Comparison of ENCODE assay signal across 18 mouse cellular contexts in the genomic region with DNA sequence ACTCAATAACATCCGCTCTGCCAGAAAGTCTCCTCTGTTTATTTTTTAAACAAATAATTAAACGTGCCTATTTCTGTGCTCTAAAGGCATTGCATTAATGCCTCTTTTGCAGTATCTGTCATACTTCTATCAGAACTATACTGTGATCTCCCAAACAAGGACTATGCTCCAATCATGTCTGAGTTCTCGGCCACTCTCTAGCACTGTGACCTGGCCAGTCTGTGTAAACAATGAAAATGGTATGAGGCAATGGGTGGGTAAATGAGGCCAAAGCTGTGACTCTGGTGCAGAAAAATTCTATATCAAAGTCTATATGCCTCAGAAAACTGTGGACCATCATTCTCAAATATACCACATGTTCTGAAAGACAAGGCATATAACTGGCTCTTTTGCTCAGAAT.
DNase-seq lines count a peak whose midpoint lies in the region; ATAC-seq and TF ChIP-seq lines count a peak whose summit lies in the region.
"Had no signal": no experiment of that assay in that cellular context is flagged by ENCODE, and none has a peak within 500 bp of the region (broad histone marks: within the 10 kb centered on the region; RNA-seq: fewer than 3 reads in every experiment).

No protein-coding gene starts in this region.

- no peak overlapping the region for H3K4me2 ChIP-seq in liver, embryonic 16.5 days (ENCODE audit: low read depth, low read length)
- H3K4me2 ChIP-seq in liver, embryonic 12.5 days, result no peak overlapping the region
- H3K4me2 ChIP-seq: heart, embryonic 11.5 days; heart, embryonic 15.5 days; hindbrain, embryonic 13.5 days had no signal

- no peak overlapping the region for H3K4me3 ChIP-seq in gastrocnemius, adult 2 months
- H3K4me3 ChIP-seq in liver, embryonic 16.5 days (ENCODE audit: low read depth, low read length), result no peak overlapping the region
- H3K4me3 ChIP-seq in liver, embryonic 12.5 days, result no peak overlapping the region
- no peak overlapping the region for H3K4me3 ChIP-seq in embryonic fibroblast, embryonic 13.5 days (ENCODE audit: insufficient read depth, low read length)
- no peak overlapping the region for H3K4me3 ChIP-seq in cerebellum, adult 2 months (replicated peaks; ENCODE audit: insufficient read depth, low read depth, low read length)
- H3K4me3 ChIP-seq: heart, embryonic 15.5 days; hindbrain, embryonic 13.5 days had no signal

- no peak for TF ChIP-seq POLR2A in embryonic fibroblast, embryonic 13.5 days (IDR thresholded peaks at IDR 0.05; ENCODE audit: low read depth, low read length)
- no peak for TF ChIP-seq POLR2A in cerebellum, adult 2 months (IDR thresholded peaks at IDR 0.05; ENCODE audit: borderline replicate concordance, insufficient read depth, low read length)

- H3K4me1 ChIP-seq in liver, embryonic 16.5 days (ENCODE audit: control insufficient read depth, low read depth, low read length), result peaks cover 3% of the 10 kb centered on the region; the same call in 1 of the 2 replicates
- H3K4me1 ChIP-seq in liver, embryonic 12.5 days, result peaks cover 18% of the 10 kb centered on the region
- peaks cover 21% of the 10 kb centered on the region for H3K4me1 ChIP-seq in embryonic fibroblast, embryonic 13.5 days (ENCODE audit: control insufficient read depth, insufficient read depth, low read length)
- H3K4me1 ChIP-seq in cerebellum, adult 2 months (ENCODE audit: control insufficient read depth, insufficient read depth, low read length), result no peaks in the 10 kb centered on the region
- H3K4me1 ChIP-seq: hindbrain, embryonic 13.5 days had no signal

- intact Hi-C loops in gastrocnemius, adult 2 months (cut with DNase I), result loop anchor here (5.0 kb wide), 1 partner anchor 353 kb away; no protein-coding TSS in a partner anchor
- intact Hi-C loops in gastrocnemius, postnatal 14 days (cut with DNase I; ENCODE audit: low total_unique reads), result loop anchor here (5.0 to 10.0 kb wide), 2 partner anchors 355 to 468 kb away; no protein-coding TSS in a partner anchor

- H3K9ac ChIP-seq in liver, embryonic 16.5 days (ENCODE audit: low read depth, low read length), result no peak overlapping the region
- H3K9ac ChIP-seq in liver, embryonic 12.5 days, result no peak overlapping the region
- H3K9ac ChIP-seq: heart, embryonic 15.5 days; hindbrain, embryonic 13.5 days had no signal

- no peaks in the 10 kb centered on the region for H3K36me3 ChIP-seq in liver, embryonic 16.5 days (ENCODE audit: control insufficient read depth, insufficient read depth)
- no peaks in the 10 kb centered on the region for H3K36me3 ChIP-seq in liver, embryonic 12.5 days
- H3K36me3 ChIP-seq: heart, embryonic 15.5 days; hindbrain, embryonic 13.5 days had no signal

- H3K27ac ChIP-seq in gastrocnemius, adult 2 months, result peak overlapping the region; percentile 76
- no peak overlapping the region for H3K27ac ChIP-seq in liver, embryonic 16.5 days (ENCODE audit: low read length)
- no peak overlapping the region for H3K27ac ChIP-seq in liver, embryonic 12.5 days
- H3K27ac ChIP-seq in embryonic fibroblast, embryonic 13.5 days (ENCODE audit: insufficient read depth, low read length), result peak overlapping the region; percentile 42; the same call in 1 of the 2 replicates
- no peak overlapping the region for H3K27ac ChIP-seq in cerebellum, adult 2 months (ENCODE audit: insufficient read depth, low read length)
- H3K27ac ChIP-seq: hindbrain, embryonic 13.5 days; hindbrain, postnatal 0 days had no signal

- H3K27me3 ChIP-seq in liver, embryonic 16.5 days (ENCODE audit: control insufficient read depth, insufficient read depth, low read depth, low read length), result no peaks in the 10 kb centered on the region
- H3K27me3 ChIP-seq in liver, embryonic 12.5 days (replicated peaks), result no peaks in the 10 kb centered on the region
- H3K27me3 ChIP-seq in cerebellum, adult 2 months (ENCODE audit: control insufficient read depth, insufficient read depth, low read length), result no peaks in the 10 kb centered on the region
- H3K27me3 ChIP-seq: CH12.LX; heart, embryonic 15.5 days; hindbrain, embryonic 13.5 days had no signal

- DNase-seq in gastrocnemius, adult 2 months, result no peak
- DNase-seq in gastrocnemius, postnatal 14 days, result no peak
- DNase-seq in NIH3T3 (ENCODE audit: low read depth), result peak; percentile 26
- DNase-seq in adrenal gland, postnatal 36 days, result no peak
- no peak for DNase-seq in cerebellum, adult 2 months
- DNase-seq: adrenal gland, adult 8-10 months; cerebellum, adult 11-12 months; cerebellum, adult 9-11 months; cerebellum, postnatal 36 days had no signal

- peak; percentile 76 for ATAC-seq in liver, embryonic 16.5 days (ENCODE audit: low read depth)
- no peak for ATAC-seq in liver, embryonic 12.5 days
- ATAC-seq: forebrain, embryonic 14.5 days; hindbrain, postnatal 0 days had no signal

- no peak for TF ChIP-seq CTCF in gastrocnemius, adult 2 months (IDR thresholded peaks at IDR 0.05)
- TF ChIP-seq CTCF in embryonic fibroblast, embryonic 13.5 days (IDR thresholded peaks at IDR 0.05; ENCODE audit: borderline replicate concordance, insufficient read depth, low read length), result no peak
- no peak for TF ChIP-seq CTCF in cerebellum, adult 2 months (IDR thresholded peaks at IDR 0.05; ENCODE audit: borderline replicate concordance, insufficient read depth, low read depth, low read length)

- H3K9me3 ChIP-seq in liver, embryonic 16.5 days (replicated peaks; ENCODE audit: control insufficient read depth, low read length), result no peaks in the 10 kb centered on the region
- H3K9me3 ChIP-seq in liver, embryonic 12.5 days (replicated peaks), result no peaks in the 10 kb centered on the region
- H3K9me3 ChIP-seq: heart, embryonic 15.5 days; hindbrain, embryonic 13.5 days had no signal

- 62% methylated on average over 3 of the region's 3 CpGs for WGBS in liver, embryonic 16.5 days (ENCODE audit: insufficient replicate concordance)
- 66% methylated on average over 3 of the region's 3 CpGs for WGBS in liver, embryonic 12.5 days (ENCODE audit: insufficient replicate concordance)
- WGBS in cerebellum, adult 2 months, result 90% methylated on average over 3 of the region's 3 CpGs

Comparison
In these comparisons a context has a peak if more than half of its experiments do, and no peak if none do; other contexts are left out.
1. H3K27ac ChIP-seq: peak in gastrocnemius, adult 2 months (single experiment) and embryonic fibroblast, embryonic 13.5 days (single experiment); none in liver, embryonic 16.5 days (single experiment), liver, embryonic 12.5 days (single experiment) and cerebellum, adult 2 months (single experiment).